In genomic region chr2:159401421-159402100, GRCm38 (mm10) we compare ENCODE assay signal across 16 mouse cellular contexts.
"Had no signal": no experiment of that assay in that cellular context is flagged by ENCODE, and none has a peak within 500 bp of the region (broad histone marks: within the 10 kb centered on the region; RNA-seq: fewer than 3 reads in every experiment).

No protein-coding gene starts in this region.

- H3K27me3 ChIP-seq: limb, embryonic 13.5 days; liver, embryonic 15.5 days; megakaryocyte, embryonic 14.5 days; midbrain, embryonic 12.5 days; stomach, embryonic 15.5 days had no signal

- ATAC-seq: lung, postnatal 0 days; midbrain, embryonic 16.5 days had no signal

- H3K4me2 ChIP-seq: limb, embryonic 13.5 days; liver, embryonic 11.5 days; liver, embryonic 15.5 days; midbrain, embryonic 12.5 days; stomach, embryonic 15.5 days had no signal

- DNase-seq: kidney, adult 9 months; kidney, postnatal 36 days; layer of hippocampus, adult 9-11 months; lung, adult 2 months; thymus, adult 2 months; thymus, postnatal 25 days had no signal

- H3K4me3 ChIP-seq: limb, embryonic 13.5 days; liver, embryonic 15.5 days; megakaryocyte, embryonic 14.5 days; midbrain, embryonic 12.5 days; stomach, embryonic 15.5 days had no signal

- H3K4me1 ChIP-seq: liver, embryonic 15.5 days; megakaryocyte, embryonic 14.5 days; midbrain, embryonic 12.5 days; stomach, embryonic 15.5 days had no signal

- H3K9ac ChIP-seq: limb, embryonic 13.5 days; liver, embryonic 15.5 days; midbrain, embryonic 12.5 days; stomach, embryonic 15.5 days had no signal

- H3K9me3 ChIP-seq: limb, embryonic 13.5 days; liver, embryonic 15.5 days; midbrain, embryonic 12.5 days; stomach, embryonic 15.5 days had no signal

- H3K36me3 ChIP-seq: limb, embryonic 13.5 days; liver, embryonic 15.5 days; midbrain, embryonic 12.5 days; stomach, embryonic 15.5 days had no signal

- H3K27ac ChIP-seq: kidney, postnatal 0 days; limb, embryonic 13.5 days; liver, embryonic 15.5 days; macrophage; midbrain, embryonic 12.5 days; stomach, embryonic 15.5 days had no signal
